Mouse (Mus musculus) brain, embryonic 14.5 days (tissue): ENCODE measurements around the gene Prdm1. TPM values are rescaled to one million over a fixed set of nuclear protein-coding genes. Genes with fewer than 3 reads are reported as not detected.
A peak's percentile ranks its signal among the peaks of the same experiment; 100 is the strongest.

Experiments
- DNase-seq: peaks from one replicate; pipeline ENCODE4 v3.0.0-alpha.2; 2011; ENCODE audit warnings: low read depth
- CTCF ChIP-seq: fragments of 200-500 bp; IDR thresholded peaks from 2 replicates; pipeline ENCODE4 v1.5.1; 2012; ENCODE audit warnings: inconsistent platforms, mild to moderate bottlenecking, moderate library complexity, borderline replicate concordance; ENCODE audit not compliant: insufficient read depth, insufficient read length; ENCODE audit errors: extremely low read depth
- POLR2A ChIP-seq: fragments of 200-500 bp; IDR thresholded peaks from 2 replicates; pipeline ENCODE4 v1.6.1; 2012; ENCODE audit warnings: mild to moderate bottlenecking, inconsistent platforms, borderline replicate concordance; ENCODE audit not compliant: poor library complexity, insufficient read depth, insufficient read length, severe bottlenecking; ENCODE audit errors: extremely low read depth
- polyA plus RNA-seq: library from polyadenylated mRNA; depleted of rRNA; stranded (reverse); fragments of >200 nt; gene quantifications from 2 replicates; pipeline ENCODE4 v1.2.3, GENCODE M21; 2012

The Prdm1 gene
- polyA plus RNA-seq, 1 experiment = 0.90 TPM

GRCm38 (mm10) chr10:44487132-44487531 lies 41.2 kb downstream of the Prdm1 start:
- no peak for DNase-seq
- TF ChIP-seq POLR2A (no peak), CTCF (no peak)

- no peak for TF ChIP-seq CTCF
- no peak for TF ChIP-seq POLR2A
- DNase-seq = no peak
Measured at GRCm38 (mm10) chr10:44484077-44484476, 44.2 kb downstream of the Prdm1 start.

GRCm38 (mm10) chr10:44483116-44483515 lies 45.2 kb downstream of the Prdm1 start:
- peak; percentile 11 for DNase-seq
- no peak for TF ChIP-seq POLR2A
- no peak for TF ChIP-seq CTCF

- peak; percentile 48 for DNase-seq
Measured at GRCm38 (mm10) chr10:44481379-44481778, 46.9 kb downstream of the Prdm1 start.

GRCm38 (mm10) chr10:44479286-44479685 lies 49.0 kb downstream of the Prdm1 start:
- TF ChIP-seq CTCF = no peak
- no peak for TF ChIP-seq POLR2A
- DNase-seq = no peak

More at GRCm38 (mm10) chr10:44481379-44481778, 46.9 kb downstream of the Prdm1 start:
- TF ChIP-seq CTCF (no peak), POLR2A (no peak)

GRCm38 (mm10) chr10:44478091-44478490 lies 50.2 kb downstream of the Prdm1 start:
- no peak for DNase-seq
- TF ChIP-seq POLR2A = no peak
- TF ChIP-seq CTCF = no peak

GRCm38 (mm10) chr10:44477240-44477639 lies 51.1 kb downstream of the Prdm1 start:
- DNase-seq = no peak
- no peak for TF ChIP-seq CTCF
- no peak for TF ChIP-seq POLR2A

- TF ChIP-seq CTCF (no peak), POLR2A (no peak)
- DNase-seq = no peak
Measured at GRCm38 (mm10) chr10:44476523-44476922, 51.8 kb downstream of the Prdm1 start.

GRCm38 (mm10) chr10:44475376-44475775 lies 52.9 kb downstream of the Prdm1 start:
- TF ChIP-seq CTCF (no peak), POLR2A (no peak)
- DNase-seq = no peak

GRCm38 (mm10) chr10:44474256-44474655 lies 54.0 kb downstream of the Prdm1 start:
- no peak for TF ChIP-seq POLR2A
- TF ChIP-seq CTCF = no peak
- peak; percentile 76 for DNase-seq

- no peak for TF ChIP-seq POLR2A
- TF ChIP-seq CTCF = no peak
- no peak for DNase-seq
Measured at GRCm38 (mm10) chr10:44465618-44466017, 62.7 kb downstream of the Prdm1 start.

GRCm38 (mm10) chr10:44464563-44464962 lies 63.7 kb downstream of the Prdm1 start:
- TF ChIP-seq POLR2A (no peak), CTCF (no peak)

GRCm38 (mm10) chr10:44463856-44464255 lies 64.4 kb downstream of the Prdm1 start:
- DNase-seq = no peak
- TF ChIP-seq CTCF (no peak), POLR2A (no peak)

More at GRCm38 (mm10) chr10:44464563-44464962, 63.7 kb downstream of the Prdm1 start:
- no peak for DNase-seq

GRCm38 (mm10) chr10:44462351-44462750 lies 66.0 kb downstream of the Prdm1 start:
- DNase-seq = no peak
- no peak for TF ChIP-seq POLR2A
- no peak for TF ChIP-seq CTCF
